Mouse (Mus musculus) brain, embryonic 14.5 days (tissue): Measurements from ENCODE around the gene Tsfm.

Source experiments
- CTCF ChIP-seq: fragments of 200-500 bp; IDR thresholded peaks from 2 replicates; pipeline ENCODE4 v1.5.1; 2012; ENCODE audit warnings: inconsistent platforms, mild to moderate bottlenecking, moderate library complexity, borderline replicate concordance; ENCODE audit not compliant: insufficient read depth, insufficient read length; ENCODE audit errors: extremely low read depth
- POLR2A ChIP-seq: fragments of 200-500 bp; IDR thresholded peaks from 2 replicates; pipeline ENCODE4 v1.6.1; 2012; ENCODE audit warnings: mild to moderate bottlenecking, inconsistent platforms, borderline replicate concordance; ENCODE audit not compliant: poor library complexity, insufficient read depth, insufficient read length, severe bottlenecking; ENCODE audit errors: extremely low read depth

GRCm38 (mm10) chr10:127058708-127059107, 28.1 kb upstream of the Tsfm start:
- no peak for TF ChIP-seq CTCF
- TF ChIP-seq POLR2A: no peak
